Mouse (Mus musculus): Measurements from ENCODE around the gene Tbxas1.

The Tbxas1 gene

GRCm38 (mm10) chr6:39051799-39052556, 176.8 kb downstream of the Tbxas1 start:
- no peak for DNase-seq (ENCODE audit: low spot score)

GRCm38 (mm10) chr6:39052636-39053035, 177.4 kb downstream of the Tbxas1 start:
- DNase-seq (ENCODE audit: low spot score), result no peak

GRCm38 (mm10) chr6:39054206-39054864, 179.1 kb downstream of the Tbxas1 start:
- DNase-seq (ENCODE audit: low spot score), result no peak

- DNase-seq (ENCODE audit: low spot score), result no peak
Measured at GRCm38 (mm10) chr6:39054878-39055508, 179.8 kb downstream of the Tbxas1 start.

GRCm38 (mm10) chr6:39055831-39056261, 180.6 kb downstream of the Tbxas1 start:
- no peak for DNase-seq (ENCODE audit: low spot score)

GRCm38 (mm10) chr6:39057161-39057560, 182.0 kb downstream of the Tbxas1 start:
- no peak for DNase-seq (ENCODE audit: low spot score)

GRCm38 (mm10) chr6:39058389-39058788, 183.2 kb downstream of the Tbxas1 start:
- peak; percentile 9 for DNase-seq (ENCODE audit: low spot score)

- no peak for DNase-seq (ENCODE audit: low spot score)
Measured at GRCm38 (mm10) chr6:39058936-39059335, 183.7 kb downstream of the Tbxas1 start.

- peak; percentile 86 for DNase-seq (ENCODE audit: low spot score)
Measured at GRCm38 (mm10) chr6:39059547-39060497, 184.6 kb downstream of the Tbxas1 start.

GRCm38 (mm10) chr6:39061180-39061579, 186.0 kb downstream of the Tbxas1 start:
- no peak for DNase-seq (ENCODE audit: low spot score)

GRCm38 (mm10) chr6:39063541-39063940, 188.3 kb downstream of the Tbxas1 start:
- no peak for DNase-seq (ENCODE audit: low spot score)

- DNase-seq (ENCODE audit: low spot score), result peak; percentile 70
Measured at GRCm38 (mm10) chr6:39066935-39067578, 191.9 kb downstream of the Tbxas1 start.

GRCm38 (mm10) chr6:39072664-39073063, 197.5 kb downstream of the Tbxas1 start:
- DNase-seq (ENCODE audit: low spot score), result no peak

GRCm38 (mm10) chr6:39074186-39074585, 199.0 kb downstream of the Tbxas1 start:
- DNase-seq (ENCODE audit: low spot score), result no peak

- DNase-seq (ENCODE audit: low spot score), result no peak
Measured at GRCm38 (mm10) chr6:39076498-39076897, 201.3 kb downstream of the Tbxas1 start.

- DNase-seq (ENCODE audit: low spot score), result no peak
Measured at GRCm38 (mm10) chr6:39104631-39105030, 229.4 kb downstream of the Tbxas1 start.

GRCm38 (mm10) chr6:39106812-39107211, 231.6 kb downstream of the Tbxas1 start:
- no peak for DNase-seq (ENCODE audit: low spot score)

GRCm38 (mm10) chr6:39112701-39113100, 237.5 kb downstream of the Tbxas1 start:
- DNase-seq (ENCODE audit: low spot score), result no peak

GRCm38 (mm10) chr6:39113141-39113540, 237.9 kb downstream of the Tbxas1 start:
- DNase-seq (ENCODE audit: low spot score), result no peak

- no peak for DNase-seq (ENCODE audit: low spot score)
Measured at GRCm38 (mm10) chr6:39115438-39115837, 240.2 kb downstream of the Tbxas1 start.

All from yolk sac, embryonic 10.5 days (tissue).